Mouse (Mus musculus): ENCODE measurements around the gene Defb41.
"Not testable (repeated sequence)": the region's sequence is repeated elsewhere in the genome, so short reads cannot be mapped to it uniquely, and the experiment has no call there.

The Defb41 gene

GRCm38 (mm10) chr1:18265038-18265437 lies at the start of gene Defb41:
Gene Defb41 (minus strand): TSS chr1:18265138.
- no peak for DNase-seq

GRCm38 (mm10) chr1:18308474-18308829 lies 43.5 kb upstream of the Defb41 start:
- DNase-seq, result no peak

- DNase-seq, result no peak
Measured at GRCm38 (mm10) chr1:18307545-18308473, 42.9 kb upstream of the Defb41 start.

- DNase-seq, result no peak
Measured at GRCm38 (mm10) chr1:18292515-18292914, 27.6 kb upstream of the Defb41 start.

- no peak for DNase-seq
Measured at GRCm38 (mm10) chr1:18288860-18289259, 23.9 kb upstream of the Defb41 start.

- DNase-seq, result no peak
Measured at GRCm38 (mm10) chr1:18287371-18287770, 22.4 kb upstream of the Defb41 start.

- no peak for DNase-seq
Measured at GRCm38 (mm10) chr1:18271095-18271494, 6.2 kb upstream of the Defb41 start.

GRCm38 (mm10) chr1:18268845-18269244 lies 3.9 kb upstream of the Defb41 start:
- no peak for DNase-seq

- not testable (repeated sequence) for DNase-seq
Measured at GRCm38 (mm10) chr1:18245801-18246580, 18.9 kb downstream of the Defb41 start.

GRCm38 (mm10) chr1:18237343-18237742 lies 27.6 kb downstream of the Defb41 start, which contains the start of gene Defb18:
Gene Defb18 (minus strand): TSS chr1:18237443.
- no peak for DNase-seq

GRCm38 (mm10) chr1:18223385-18223945 lies 41.5 kb downstream of the Defb41 start:
- no peak for DNase-seq
